Mouse (Mus musculus): Measurements from ENCODE around the gene Zfp618.

The Zfp618 gene

GRCm38 (mm10) chr4:63156726-63157634 is 191.6 kb downstream of the Zfp618 start:
- no peak for DNase-seq (ENCODE audit: low spot score in 2 of 2)

- DNase-seq (ENCODE audit: low spot score in 2 of 2) = no peak
These were observed 192.8 kb downstream of the Zfp618 start for GRCm38 (mm10) chr4:63158192-63158591.

- peak; percentile 52 to 78 for DNase-seq (ENCODE audit: low spot score in 2 of 2)
These were observed 193.7 kb downstream of the Zfp618 start for GRCm38 (mm10) chr4:63158961-63159592.

GRCm38 (mm10) chr4:63165636-63166035 is 200.3 kb downstream of the Zfp618 start:
- DNase-seq (ENCODE audit: low spot score in 2 of 2) = no peak

GRCm38 (mm10) chr4:63166323-63166722 is 200.9 kb downstream of the Zfp618 start:
- no peak for DNase-seq (ENCODE audit: low spot score in 2 of 2)

GRCm38 (mm10) chr4:63170061-63170460 is 204.7 kb downstream of the Zfp618 start:
- no peak for DNase-seq (ENCODE audit: low spot score in 2 of 2)

- DNase-seq (ENCODE audit: low spot score in 2 of 2) = no peak
These were observed 205.7 kb downstream of the Zfp618 start for GRCm38 (mm10) chr4:63171122-63171521.

GRCm38 (mm10) chr4:63171969-63172685 is 206.8 kb downstream of the Zfp618 start, which contains the start of gene Kif12:
Kif12 (minus strand) TSS chr4:63172131.
- no peak for DNase-seq (ENCODE audit: low spot score in 2 of 2)

GRCm38 (mm10) chr4:63181556-63181955 is 216.2 kb downstream of the Zfp618 start:
- DNase-seq (ENCODE audit: low spot score in 2 of 2) = peak; percentile 35 to 48

GRCm38 (mm10) chr4:63186281-63186870 is 221.0 kb downstream of the Zfp618 start:
- no peak for DNase-seq (ENCODE audit: low spot score in 2 of 2)
